Mouse (Mus musculus): ENCODE results near the gene Agl.

The Agl gene

GRCm38 (mm10) chr3:116807811-116808506 is at the start of gene Agl:
Agl (minus strand) TSS chr3:116808166.
- peak; percentile 99 for DNase-seq

DNA sequence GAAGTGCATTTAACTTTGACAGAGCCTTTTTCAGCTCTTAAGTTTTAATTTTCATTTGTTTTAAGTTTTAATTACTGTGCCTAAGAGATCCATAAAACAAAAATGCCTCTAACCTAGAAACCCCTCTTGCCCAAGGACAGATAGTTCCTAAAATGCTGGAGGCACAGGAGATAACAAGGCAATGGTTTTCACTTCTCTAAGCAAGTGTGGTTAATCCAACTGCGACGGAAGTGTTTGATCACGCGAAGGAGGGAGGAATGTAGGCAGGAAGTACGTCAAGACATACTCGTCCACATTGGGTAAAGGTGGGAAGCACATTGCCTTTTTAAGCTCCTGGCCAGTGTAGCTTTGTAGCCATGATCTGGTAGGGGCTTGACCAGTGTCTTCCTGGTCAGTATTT is 49.6 kb upstream of the Agl start:
- DNase-seq, result no peak

- no peak for DNase-seq
Observed at GRCm38 (mm10) chr3:116852421-116852820, 44.5 kb upstream of the Agl start.

DNA sequence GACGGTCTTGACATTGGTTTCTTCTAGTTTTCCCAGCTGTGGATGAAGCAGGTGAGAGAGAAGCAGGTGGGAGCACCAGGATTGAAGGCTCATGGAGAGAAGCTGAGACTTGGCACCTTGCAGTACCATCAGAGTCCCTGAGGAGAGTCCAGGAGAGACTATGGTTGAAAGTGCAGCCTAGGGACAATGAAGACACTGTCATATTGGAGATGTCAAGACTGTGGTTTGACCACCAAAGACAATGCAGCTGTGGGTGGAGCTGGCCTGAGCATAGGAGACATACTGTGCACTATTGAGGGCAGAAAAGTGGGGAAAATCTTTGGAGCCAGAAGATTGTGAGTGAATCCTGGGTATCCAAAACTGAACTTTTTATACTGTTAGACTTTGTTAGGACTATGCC is 42.4 kb upstream of the Agl start:
- no peak for DNase-seq

- DNase-seq, result no peak
Observed at GRCm38 (mm10) chr3:116848936-116849335, 41.0 kb upstream of the Agl start.

GRCm38 (mm10) chr3:116848099-116848498 is 40.1 kb upstream of the Agl start:
- DNase-seq, result no peak

DNA sequence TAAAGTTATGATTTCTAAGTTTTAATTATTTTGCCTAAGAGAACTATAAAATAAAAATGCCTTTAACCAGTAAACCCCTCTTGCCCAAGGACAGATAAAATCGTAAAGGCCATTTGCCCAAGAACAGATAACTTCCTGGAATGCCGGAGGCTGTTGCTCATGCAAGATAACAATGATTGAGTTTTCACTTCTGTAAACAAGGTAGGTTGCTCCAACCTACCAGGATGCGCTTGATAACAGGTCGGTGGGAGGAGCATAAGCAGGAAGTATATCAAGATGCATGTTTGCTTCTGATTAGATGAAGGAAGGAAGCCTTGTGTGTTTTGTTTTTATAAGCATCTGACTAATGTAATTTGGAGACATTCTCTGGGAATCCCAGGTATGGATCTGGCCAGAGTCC is 38.1 kb upstream of the Agl start:
- no peak for DNase-seq

GRCm38 (mm10) chr3:116844880-116845579 is 37.1 kb upstream of the Agl start:
- no peak for DNase-seq

- DNase-seq, result no peak
Observed at GRCm38 (mm10) chr3:116841311-116841710, 33.3 kb upstream of the Agl start.

- no peak for DNase-seq
Observed at GRCm38 (mm10) chr3:116836681-116837475, 28.9 kb upstream of the Agl start.

DNA sequence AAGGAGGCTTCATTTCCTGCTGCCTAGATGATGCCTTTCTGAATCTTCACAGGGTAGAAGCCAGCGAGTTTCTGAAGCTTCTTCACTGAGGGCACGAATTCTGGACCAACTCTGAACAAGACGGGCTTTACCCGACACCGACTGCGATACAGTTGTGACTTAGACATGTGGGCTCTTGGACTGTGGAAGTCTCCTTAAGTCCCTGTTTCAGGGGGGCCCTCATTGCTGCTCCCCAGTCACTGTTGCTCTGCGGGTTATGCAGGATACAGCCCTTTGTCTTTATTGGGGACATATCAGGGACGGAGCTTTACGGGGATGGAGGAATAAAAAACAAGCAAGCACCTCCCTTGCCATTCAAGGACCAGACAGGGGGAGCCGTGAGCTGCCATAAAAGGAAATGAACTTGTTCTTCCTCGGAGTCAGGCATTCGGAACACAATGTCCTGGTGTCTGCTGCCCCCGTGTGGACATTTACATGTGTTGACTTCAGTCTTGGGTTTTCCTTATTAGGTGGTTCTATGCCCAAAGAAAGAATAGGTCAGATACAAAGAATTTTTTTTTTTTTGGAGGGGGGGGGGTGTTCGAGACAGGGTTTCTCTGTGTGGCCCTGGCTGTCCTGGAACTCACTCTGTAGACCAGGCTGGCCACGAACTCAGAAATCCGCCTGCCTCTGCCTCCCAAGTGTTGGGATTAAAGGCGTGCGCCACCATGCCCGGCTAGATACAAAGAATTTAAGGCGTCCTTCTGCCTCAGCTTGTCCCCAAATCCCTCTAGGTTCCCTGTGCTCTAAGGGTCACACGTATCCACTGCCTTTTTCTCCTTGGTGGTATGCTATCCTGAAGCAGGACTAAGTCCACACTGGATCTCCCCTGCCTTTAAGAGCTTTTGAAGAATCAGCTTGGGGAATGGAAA is 28.1 kb upstream of the Agl start:
- peak; percentile 95 for DNase-seq

GRCm38 (mm10) chr3:116835350-116835749 is 27.4 kb upstream of the Agl start:
- no peak for DNase-seq

DNA sequence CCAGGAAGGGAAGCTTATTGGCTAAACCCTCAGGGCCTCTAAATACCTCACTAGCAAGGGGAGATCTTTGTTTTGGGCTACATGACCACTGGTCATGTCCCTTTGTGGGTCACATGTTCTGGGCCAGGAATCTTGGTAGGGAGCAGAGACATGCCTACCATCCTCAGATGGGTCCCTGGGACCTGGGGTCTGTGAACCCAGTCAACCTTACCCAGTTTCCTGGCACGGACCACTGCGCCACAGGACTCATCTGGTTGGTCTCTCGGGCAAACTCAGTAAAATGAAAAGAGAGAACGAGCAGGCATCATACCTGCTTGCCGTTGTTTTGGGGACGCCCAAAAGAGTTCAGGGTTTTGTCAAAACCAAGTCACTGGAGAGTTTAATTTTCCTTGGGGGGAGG is 26.3 kb upstream of the Agl start:
- no peak for DNase-seq

GRCm38 (mm10) chr3:116833491-116833890 is 25.5 kb upstream of the Agl start:
- DNase-seq, result no peak

DNA sequence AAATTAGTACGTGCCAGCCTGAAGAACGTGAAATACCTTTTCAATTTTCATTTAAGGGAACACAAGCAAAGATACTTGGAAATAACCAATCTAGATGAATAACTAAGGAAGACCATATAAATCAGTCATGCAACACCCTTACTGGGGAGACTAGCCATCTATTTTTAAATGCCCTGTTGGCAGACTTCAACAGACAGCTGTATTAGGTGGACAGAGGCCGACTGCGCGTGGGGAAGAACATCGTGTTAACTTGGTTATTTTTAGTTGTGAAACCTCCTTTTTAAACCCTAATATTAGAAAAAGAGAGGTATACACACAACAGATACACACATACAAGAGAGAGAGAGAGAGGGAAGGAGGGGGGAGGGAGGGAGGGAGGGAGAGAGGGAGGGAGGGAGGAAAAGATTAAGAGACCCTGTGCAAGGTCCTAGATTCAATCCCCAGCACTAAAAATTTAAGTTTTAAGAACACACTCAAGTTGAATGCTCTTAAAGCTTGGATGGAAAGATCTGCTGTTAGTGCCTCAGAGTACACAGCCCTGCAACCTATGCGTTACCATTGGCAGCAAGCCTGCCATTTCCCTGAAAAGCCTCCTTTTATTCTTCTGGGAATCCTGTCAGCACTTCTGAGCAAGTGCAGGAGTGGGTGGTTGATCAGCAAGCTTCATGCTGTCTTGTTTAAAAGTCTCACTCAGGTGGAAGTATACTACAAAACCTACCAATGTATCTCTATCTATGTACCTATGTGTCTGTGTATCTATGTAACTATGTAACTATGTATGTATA is 24.8 kb upstream of the Agl start:
- DNase-seq, result no peak

DNA sequence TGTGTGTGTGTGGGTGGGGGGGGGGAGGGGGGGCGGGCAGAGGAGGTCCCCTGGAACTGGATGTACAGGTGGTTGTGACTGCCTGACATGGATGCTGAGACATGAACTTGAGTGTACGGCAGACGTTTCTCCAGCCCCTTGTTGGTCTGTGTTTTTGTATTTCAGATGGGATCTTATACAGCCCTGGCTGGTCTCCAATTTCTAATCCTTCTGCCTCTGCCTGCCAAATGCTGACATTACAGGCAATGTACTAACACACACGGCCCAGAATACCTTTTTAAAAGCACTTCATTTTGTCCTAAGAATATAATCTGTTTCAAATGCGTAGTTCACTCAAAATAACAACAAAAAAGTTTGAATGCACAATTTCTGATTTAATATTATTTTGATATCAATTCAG is 23.4 kb upstream of the Agl start:
- no peak for DNase-seq

DNA sequence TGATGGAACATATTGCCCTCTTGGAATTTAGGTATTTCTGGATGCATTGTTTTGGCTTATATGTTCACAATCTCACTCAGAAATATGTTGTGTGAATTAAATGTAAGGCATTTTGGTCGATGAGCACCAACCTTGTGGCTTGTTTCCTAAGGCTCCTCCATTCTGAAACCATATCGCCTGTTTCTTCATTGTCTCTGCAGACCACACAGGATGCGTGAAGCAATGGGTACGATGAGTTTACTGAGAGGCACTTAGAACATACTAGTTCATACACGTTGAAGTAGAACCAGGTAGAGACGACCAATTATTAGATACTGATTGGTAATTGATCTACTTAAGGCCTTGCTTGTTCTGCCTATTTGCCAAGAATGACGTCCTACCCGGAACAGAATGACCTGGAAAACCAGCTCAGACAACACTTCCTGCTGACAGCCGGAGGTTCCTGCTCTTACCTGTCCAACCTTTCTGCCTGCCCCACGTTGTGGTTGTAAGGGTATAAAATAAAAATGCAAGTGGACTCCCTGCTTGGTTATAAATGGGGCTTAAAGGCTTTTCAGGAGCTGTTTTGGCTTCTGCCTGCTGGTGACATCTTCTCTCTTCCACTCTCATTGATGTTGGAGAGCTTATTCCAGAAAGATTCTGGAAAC is 21.4 kb upstream of the Agl start:
- no peak for DNase-seq

DNA sequence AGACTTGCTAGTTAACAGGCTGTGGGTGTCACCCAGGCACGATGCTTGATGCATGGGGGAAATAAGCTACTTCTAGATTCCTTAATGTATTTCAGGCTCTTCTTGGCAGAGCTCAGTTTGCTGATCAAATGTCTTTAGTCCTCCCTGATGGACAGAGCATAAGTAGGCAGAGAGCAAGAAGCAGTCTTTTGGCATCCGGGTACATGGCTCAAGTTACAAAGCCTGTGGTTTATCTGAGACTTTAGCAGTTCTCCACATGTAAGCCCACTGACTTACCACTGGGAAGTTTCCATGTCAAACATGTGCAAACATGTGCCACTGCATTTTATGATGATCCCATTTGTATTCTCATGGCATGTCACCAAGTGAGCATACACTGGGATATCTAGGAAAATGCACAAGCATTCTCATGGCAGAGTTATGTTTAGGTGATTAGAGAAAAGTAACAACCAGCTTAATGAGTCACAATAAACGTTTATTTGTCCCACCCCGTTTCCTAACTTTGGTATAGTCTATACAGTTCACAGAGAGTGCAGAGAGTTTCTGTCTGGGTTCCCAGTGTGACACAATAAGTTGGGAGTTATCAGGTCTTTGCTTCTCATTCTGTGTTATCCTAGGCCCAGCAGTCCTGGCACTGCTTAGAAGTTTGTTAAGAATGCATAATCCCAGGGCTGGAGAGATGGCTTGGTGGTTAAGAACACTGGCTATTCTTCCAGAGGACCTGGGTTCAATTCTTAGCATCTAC is 18.7 kb upstream of the Agl start:
- no peak for DNase-seq

GRCm38 (mm10) chr3:116817231-116817630 is 9.3 kb upstream of the Agl start:
- no peak for DNase-seq

DNA sequence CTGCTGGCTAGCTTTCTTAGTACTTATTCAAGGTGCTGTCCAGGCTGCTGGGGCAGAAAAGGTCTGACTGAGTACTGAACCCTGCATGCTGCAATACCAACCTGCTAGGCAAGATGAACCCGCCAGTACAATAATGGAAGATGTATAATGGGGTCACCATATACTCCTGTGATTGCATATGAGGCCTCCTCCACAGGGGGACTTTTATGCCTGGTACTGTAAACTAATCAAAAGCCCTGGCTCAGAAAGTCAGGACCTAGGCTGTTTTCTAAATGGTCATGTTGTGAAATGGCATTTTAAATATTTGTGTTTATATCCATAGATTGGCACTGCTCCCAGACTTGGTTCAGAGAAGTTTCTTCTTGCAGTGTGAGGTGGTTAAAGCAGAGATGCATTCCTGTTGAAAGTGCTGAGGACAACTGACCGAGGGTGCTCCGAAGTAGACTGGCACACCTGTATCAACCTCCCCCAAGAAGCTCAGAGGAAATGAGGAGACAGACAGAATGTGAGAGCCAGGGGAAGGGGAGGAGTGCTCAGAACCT is 8.8 kb upstream of the Agl start:
- DNase-seq, result no peak
